Mouse (Mus musculus): ENCODE results near the gene Calcoco1. TPM values are rescaled to one million over a fixed set of nuclear protein-coding genes. Genes with fewer than 3 reads are reported as not detected.

Calcoco1 gene
- polyA plus RNA-seq, 1 experiment = 51.9 TPM

DNA sequence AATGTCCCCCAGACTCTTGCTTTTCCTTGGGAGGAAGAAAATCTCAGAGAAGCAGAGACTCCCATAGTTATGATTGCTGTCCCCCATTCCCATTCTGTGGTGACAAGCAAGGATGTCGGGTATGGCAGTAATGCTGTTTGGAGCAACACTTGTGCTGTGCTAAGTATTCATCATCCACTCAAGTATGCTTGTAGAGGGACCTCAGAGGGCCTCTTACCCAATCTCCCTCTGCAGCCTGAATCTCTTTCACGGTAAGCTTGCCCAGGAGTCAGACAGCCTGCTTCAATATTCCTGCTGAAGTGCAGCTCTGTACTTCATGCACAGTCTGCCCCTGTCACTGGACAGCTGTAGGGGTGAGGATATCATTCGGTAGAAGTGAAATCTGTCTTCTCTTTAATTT, 25.1 kb downstream of the Calcoco1 start:
- peaks cover 8% of the 10 kb centered on the region; the same call in 1 of the 2 replicates for H3K27me3 ChIP-seq (ENCODE audit: control insufficient read depth, insufficient read depth, low read length, poor library complexity, severe bottlenecking)
- no peaks in the 10 kb centered on the region for H3K4me1 ChIP-seq (ENCODE audit: control insufficient read depth, insufficient read depth, low read length)
- TF ChIP-seq POLR2A (IDR thresholded peaks at IDR 0.05; ENCODE audit: insufficient read depth, low read length) = no peak
- H3K27ac ChIP-seq (ENCODE audit: insufficient read depth, low read length) = no peak overlapping the region
- H3K36me3 ChIP-seq (ENCODE audit: control insufficient read depth, insufficient read depth, low read length, poor library complexity, severe bottlenecking) = no peaks in the 10 kb centered on the region
- H3K4me3 ChIP-seq (ENCODE audit: low read depth, low read length) = no peak overlapping the region
- no peak overlapping the region for H3K9ac ChIP-seq (ENCODE audit: low read depth, poor library complexity, severe bottlenecking)
- H3K9me3 ChIP-seq (replicated peaks; ENCODE audit: control insufficient read depth, insufficient read depth, low read length, poor library complexity, severe bottlenecking) = no peaks in the 10 kb centered on the region

DNA sequence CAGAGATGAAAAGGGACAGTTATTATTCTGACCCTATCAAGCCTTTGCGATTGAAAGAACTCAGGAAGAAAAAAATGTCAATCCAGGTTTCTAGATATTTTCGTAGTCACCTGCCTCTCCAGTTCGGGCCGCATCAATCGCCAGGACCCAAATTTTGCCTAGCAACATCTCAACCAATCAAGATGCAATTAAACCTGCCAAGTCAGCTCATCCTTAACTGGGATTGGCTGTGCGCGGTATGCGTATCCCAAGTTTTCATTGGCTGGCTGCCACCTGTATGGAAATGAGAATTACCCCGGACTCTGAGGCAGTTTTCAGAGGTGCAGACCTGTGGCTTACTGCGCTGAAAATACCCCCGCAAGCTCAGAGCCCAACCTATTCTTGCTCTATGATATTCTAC, 28.4 kb downstream of the Calcoco1 start:
- H3K4me1 ChIP-seq (ENCODE audit: control insufficient read depth, insufficient read depth, low read length) = no peaks in the 10 kb centered on the region
- H3K9me3 ChIP-seq (replicated peaks; ENCODE audit: control insufficient read depth, insufficient read depth, low read length, poor library complexity, severe bottlenecking) = no peaks in the 10 kb centered on the region
- TF ChIP-seq EP300 (IDR thresholded peaks at IDR 0.05; ENCODE audit: insufficient read depth, low read depth, low read length) = no peak
- no peak for TF ChIP-seq CTCF (IDR thresholded peaks at IDR 0.05; ENCODE audit: low read depth, low read length)
- TF ChIP-seq POLR2A (IDR thresholded peaks at IDR 0.05; ENCODE audit: insufficient read depth, low read length) = no peak
- peaks cover 8% of the 10 kb centered on the region for H3K27me3 ChIP-seq (ENCODE audit: control insufficient read depth, insufficient read depth, low read length, poor library complexity, severe bottlenecking)
- peak overlapping the region; percentile 73; the same call in 1 of the 2 replicates for H3K4me3 ChIP-seq (ENCODE audit: low read depth, low read length)
- H3K27ac ChIP-seq (ENCODE audit: insufficient read depth, low read length) = no peak overlapping the region
- H3K36me3 ChIP-seq (ENCODE audit: control insufficient read depth, insufficient read depth, low read length, poor library complexity, severe bottlenecking) = no peaks in the 10 kb centered on the region
- H3K9ac ChIP-seq (ENCODE audit: low read depth, poor library complexity, severe bottlenecking) = peak overlapping the region; percentile 41; the same call in 1 of the 2 replicates

DNA sequence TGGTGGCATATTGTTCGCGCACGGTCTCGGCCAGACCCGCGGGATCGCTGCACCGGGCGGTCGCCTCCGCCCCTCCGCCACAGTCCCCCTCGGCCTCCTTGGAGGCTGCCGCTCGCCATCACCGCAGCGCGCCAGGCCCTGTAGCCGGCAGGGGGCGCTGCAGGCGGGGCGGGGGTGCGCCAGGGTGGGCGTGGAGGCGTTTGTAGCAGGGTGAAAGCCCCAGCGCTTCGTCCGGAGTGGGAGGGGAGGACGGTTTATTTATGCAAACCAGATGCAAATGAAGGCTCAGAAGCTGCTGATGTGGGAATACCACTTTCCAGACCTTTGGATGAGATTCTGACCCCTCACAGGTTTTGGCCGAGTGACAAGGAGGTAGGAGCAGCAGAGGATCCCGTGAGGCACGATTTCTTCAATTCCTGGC, 29.0 kb downstream of the Calcoco1 start:
- no peak overlapping the region for H3K27ac ChIP-seq (ENCODE audit: insufficient read depth, low read length)

DNA sequence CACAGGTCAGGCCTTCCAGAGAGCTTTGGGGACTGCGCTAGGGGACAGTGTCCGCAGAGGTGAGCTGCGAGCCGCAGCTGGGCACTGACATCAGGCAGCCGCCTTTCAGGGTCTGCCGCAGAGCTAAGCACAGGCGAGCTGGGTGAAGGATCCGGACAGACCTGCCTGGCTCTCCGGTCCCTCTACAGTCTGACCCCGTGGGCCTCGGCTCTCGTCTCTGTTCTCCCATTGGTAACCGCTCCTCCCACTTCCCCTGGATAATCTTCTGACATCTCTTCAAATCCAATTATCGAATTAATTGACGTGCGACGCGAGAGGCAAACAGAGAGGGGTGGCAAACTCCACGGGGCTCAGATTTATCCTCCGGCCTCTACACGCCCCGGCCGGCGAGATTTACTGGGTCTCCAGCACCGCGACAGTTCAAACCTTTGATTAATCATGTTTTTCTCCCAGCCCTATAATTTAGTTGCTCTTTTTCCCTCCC, 29.6 kb downstream of the Calcoco1 start:
- Histone ChIP-seq H3K27ac (ENCODE audit: insufficient read depth, low read length) (no peak overlapping the region), H3K4me1 (ENCODE audit: control insufficient read depth, insufficient read depth, low read length) (no peaks in the 10 kb centered on the region), H3K4me3 (ENCODE audit: low read depth, low read length) (peak overlapping the region; percentile 1), H3K9ac (ENCODE audit: low read depth, poor library complexity, severe bottlenecking) (0 out of 2 replicates have a peak overlapping the region, but pooled peaks have one; percentile 23), H3K36me3 (ENCODE audit: control insufficient read depth, insufficient read depth, low read length, poor library complexity, severe bottlenecking) (no peaks in the 10 kb centered on the region), H3K27me3 (ENCODE audit: control insufficient read depth, insufficient read depth, low read length, poor library complexity, severe bottlenecking) (peaks cover 8% of the 10 kb centered on the region), H3K9me3 (replicated peaks; ENCODE audit: control insufficient read depth, insufficient read depth, low read length, poor library complexity, severe bottlenecking) (no peaks in the 10 kb centered on the region)
- TF ChIP-seq POLR2A (IDR thresholded peaks at IDR 0.05; ENCODE audit: insufficient read depth, low read length) = no peak

More for the DNA sequence above, 29.0 kb downstream of the Calcoco1 start:
- peaks cover 8% of the 10 kb centered on the region for H3K27me3 ChIP-seq (ENCODE audit: control insufficient read depth, insufficient read depth, low read length, poor library complexity, severe bottlenecking)
- peak overlapping the region; percentile 41; the same call in 1 of the 2 replicates for H3K9ac ChIP-seq (ENCODE audit: low read depth, poor library complexity, severe bottlenecking)
- no peaks in the 10 kb centered on the region for H3K36me3 ChIP-seq (ENCODE audit: control insufficient read depth, insufficient read depth, low read length, poor library complexity, severe bottlenecking)
- H3K9me3 ChIP-seq (replicated peaks; ENCODE audit: control insufficient read depth, insufficient read depth, low read length, poor library complexity, severe bottlenecking) = no peaks in the 10 kb centered on the region
- TF ChIP-seq POLR2A (IDR thresholded peaks at IDR 0.05; ENCODE audit: insufficient read depth, low read length) = no peak
- peak; percentile 66 for TF ChIP-seq CTCF (IDR thresholded peaks at IDR 0.05; ENCODE audit: low read depth, low read length)
- TF ChIP-seq EP300 (IDR thresholded peaks at IDR 0.05; ENCODE audit: insufficient read depth, low read depth, low read length) = no peak
- no peaks in the 10 kb centered on the region for H3K4me1 ChIP-seq (ENCODE audit: control insufficient read depth, insufficient read depth, low read length)
- H3K4me3 ChIP-seq (ENCODE audit: low read depth, low read length) = peak overlapping the region; percentile 73

DNA sequence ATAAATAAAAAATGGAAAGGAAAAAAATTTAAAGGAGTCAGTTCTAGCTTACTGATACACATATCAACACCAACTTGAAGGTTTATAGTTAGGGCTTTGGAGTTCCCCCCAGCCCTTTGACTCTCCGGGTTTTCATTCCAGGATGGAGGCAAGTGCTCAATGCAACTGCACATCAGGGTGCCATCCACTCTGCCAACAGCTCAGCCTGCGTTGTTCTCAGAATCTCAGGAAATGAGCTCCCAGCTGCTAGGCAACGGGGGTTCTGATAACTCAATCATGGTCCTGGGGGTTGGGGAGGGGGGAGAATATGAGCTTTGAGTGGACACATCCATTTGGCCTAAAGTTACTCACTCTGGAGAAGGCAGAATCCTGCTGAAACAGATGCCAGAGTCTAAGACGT, 36.2 kb downstream of the Calcoco1 start:
- Histone ChIP-seq H3K27me3 (ENCODE audit: control insufficient read depth, insufficient read depth, low read length, poor library complexity, severe bottlenecking) (no peaks in the 10 kb centered on the region; the same call in none of the 2 replicates), H3K4me1 (ENCODE audit: control insufficient read depth, insufficient read depth, low read length) (no peaks in the 10 kb centered on the region), H3K4me3 (ENCODE audit: low read depth, low read length) (no peak overlapping the region), H3K27ac (ENCODE audit: insufficient read depth, low read length) (no peak overlapping the region), H3K9ac (ENCODE audit: low read depth, poor library complexity, severe bottlenecking) (no peak overlapping the region), H3K9me3 (replicated peaks; ENCODE audit: control insufficient read depth, insufficient read depth, low read length, poor library complexity, severe bottlenecking) (no peaks in the 10 kb centered on the region), H3K36me3 (ENCODE audit: control insufficient read depth, insufficient read depth, low read length, poor library complexity, severe bottlenecking) (no peaks in the 10 kb centered on the region)
- no peak for TF ChIP-seq CTCF (IDR thresholded peaks at IDR 0.05; ENCODE audit: low read depth, low read length)
- TF ChIP-seq POLR2A (IDR thresholded peaks at IDR 0.05; ENCODE audit: insufficient read depth, low read length) = no peak
- no peak for TF ChIP-seq EP300 (IDR thresholded peaks at IDR 0.05; ENCODE audit: insufficient read depth, low read depth, low read length)

DNA sequence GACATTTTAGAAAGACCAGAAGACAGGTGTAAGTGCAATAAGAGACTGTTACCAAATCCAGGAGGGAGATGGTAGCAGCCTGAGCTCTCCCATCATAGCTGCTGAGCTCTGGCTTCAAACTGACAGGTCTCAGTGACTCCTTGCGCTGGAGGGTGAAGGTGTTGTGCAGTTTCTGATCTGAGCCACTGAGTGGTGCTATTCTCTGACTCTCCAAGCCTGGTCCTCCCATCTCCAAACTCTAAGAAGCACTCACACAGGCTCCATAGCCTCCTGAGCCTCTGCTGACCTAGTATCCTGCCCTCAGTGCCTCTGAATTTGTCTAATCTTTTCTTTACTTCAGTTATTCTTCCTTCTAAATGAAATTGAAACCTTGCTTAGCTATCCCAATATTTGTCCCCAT, 38.3 kb downstream of the Calcoco1 start:
- Histone ChIP-seq H3K27me3 (ENCODE audit: control insufficient read depth, insufficient read depth, low read length, poor library complexity, severe bottlenecking) (no peaks in the 10 kb centered on the region; the same call in 1 of the 2 replicates), H3K27ac (ENCODE audit: insufficient read depth, low read length) (no peak overlapping the region), H3K36me3 (ENCODE audit: control insufficient read depth, insufficient read depth, low read length, poor library complexity, severe bottlenecking) (no peaks in the 10 kb centered on the region), H3K9ac (ENCODE audit: low read depth, poor library complexity, severe bottlenecking) (no peak overlapping the region), H3K9me3 (replicated peaks; ENCODE audit: control insufficient read depth, insufficient read depth, low read length, poor library complexity, severe bottlenecking) (no peaks in the 10 kb centered on the region), H3K4me3 (ENCODE audit: low read depth, low read length) (no peak overlapping the region), H3K4me1 (ENCODE audit: control insufficient read depth, insufficient read depth, low read length) (no peaks in the 10 kb centered on the region)
- TF ChIP-seq CTCF (IDR thresholded peaks at IDR 0.05; ENCODE audit: low read depth, low read length) (peak; percentile 76), POLR2A (IDR thresholded peaks at IDR 0.05; ENCODE audit: insufficient read depth, low read length) (no peak), EP300 (IDR thresholded peaks at IDR 0.05; ENCODE audit: insufficient read depth, low read depth, low read length) (no peak)

Data from ES-Bruce4 (cell line).